Mouse (Mus musculus): Measurements from ENCODE around the gene Zkscan1.

Zkscan1 gene

GRCm38 (mm10) chr5:138118041-138118440 lies 33.2 kb downstream of the Zkscan1 start:
- no peak for DNase-seq

DNA sequence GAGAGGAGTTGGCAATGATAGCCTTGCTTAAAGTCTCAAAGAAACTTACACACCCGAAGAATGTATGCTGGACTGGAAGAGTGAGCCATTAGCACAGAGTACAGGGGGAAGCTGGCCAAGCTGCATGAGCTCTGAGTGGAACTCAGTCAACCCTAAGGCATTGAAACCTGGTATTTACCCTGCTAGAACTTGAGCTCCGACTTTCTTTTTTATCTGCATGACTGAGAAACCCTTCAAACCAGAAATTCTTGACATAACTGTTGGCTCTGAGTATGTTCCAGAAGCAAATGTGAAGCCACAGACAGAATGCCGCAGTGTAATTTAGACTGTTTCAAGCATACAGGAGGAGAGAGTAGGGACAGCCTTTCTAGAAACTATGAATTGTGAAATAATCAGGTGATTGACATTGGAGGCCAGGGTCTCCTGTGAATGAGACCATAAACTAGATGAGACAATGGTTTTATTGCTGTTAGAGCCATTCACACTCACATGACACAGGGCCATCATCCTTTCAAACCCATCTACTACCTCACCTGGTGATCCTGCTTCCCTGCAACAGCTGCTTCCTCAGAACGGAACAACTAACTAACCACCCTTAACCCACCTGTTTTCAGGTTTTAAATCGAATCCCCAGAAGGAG lies 47.7 kb downstream of the Zkscan1 start:
- DNase-seq = no peak

- no peak for DNase-seq
Observed at GRCm38 (mm10) chr5:138137257-138137656, 52.4 kb downstream of the Zkscan1 start.

- peak; percentile 8 for DNase-seq
Observed at GRCm38 (mm10) chr5:138137935-138138549, 53.2 kb downstream of the Zkscan1 start.

- no peak for DNase-seq
Observed at GRCm38 (mm10) chr5:138138585-138138984, 53.7 kb downstream of the Zkscan1 start.

- no peak for DNase-seq
Observed at GRCm38 (mm10) chr5:138154390-138154789, 69.5 kb downstream of the Zkscan1 start.

DNA sequence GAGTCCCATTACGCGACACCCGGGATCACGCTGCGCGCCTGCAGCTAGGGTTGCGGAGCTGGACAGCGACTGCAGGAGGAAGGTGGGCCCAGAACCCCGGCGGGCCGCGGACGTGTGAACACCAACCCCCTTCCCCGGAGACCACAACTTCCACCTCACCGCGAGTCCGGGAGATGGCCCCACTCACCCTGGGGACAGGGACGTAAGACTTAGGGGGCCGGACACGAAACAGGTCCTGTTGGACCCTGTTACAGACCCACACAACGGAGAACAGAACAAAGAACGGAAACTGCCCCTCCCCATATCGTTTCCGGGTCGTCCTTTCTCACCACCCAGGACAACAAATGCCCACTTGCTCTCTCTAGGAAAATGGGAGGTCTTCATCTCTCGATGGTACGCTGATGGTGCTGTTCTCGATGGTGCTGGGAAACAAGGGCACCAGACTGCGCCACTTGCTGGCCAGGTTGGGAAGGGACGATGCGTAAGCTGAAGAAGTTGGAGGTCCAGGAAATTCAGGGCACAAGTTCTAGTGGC lies 70.6 kb downstream of the Zkscan1 start, which contains the start of gene Zfp113:
Gene Zfp113, minus strand, starts transcription at position 302 of the 534 bp plus-strand sequence.
- DNase-seq = peak; percentile 72

All from right cerebral cortex, postnatal 4 days (tissue).